Mouse (Mus musculus) liver, adult 2 months (tissue): Measurements from ENCODE around the gene Ldb2.

Experiments used
- CTCF ChIP-seq: fragments of 200-500 bp; IDR thresholded peaks from 2 replicates; pipeline ENCODE4 v1.5.1; 2011; ENCODE audit warnings: low read depth, low read length, control low read depth
- POLR2A ChIP-seq: fragments of 200-500 bp; IDR thresholded peaks from 2 replicates; pipeline ENCODE4 v1.6.1; 2011; ENCODE audit warnings: low read length, control low read depth; ENCODE audit not compliant: insufficient read depth; ENCODE audit errors: extremely low read depth

DNA sequence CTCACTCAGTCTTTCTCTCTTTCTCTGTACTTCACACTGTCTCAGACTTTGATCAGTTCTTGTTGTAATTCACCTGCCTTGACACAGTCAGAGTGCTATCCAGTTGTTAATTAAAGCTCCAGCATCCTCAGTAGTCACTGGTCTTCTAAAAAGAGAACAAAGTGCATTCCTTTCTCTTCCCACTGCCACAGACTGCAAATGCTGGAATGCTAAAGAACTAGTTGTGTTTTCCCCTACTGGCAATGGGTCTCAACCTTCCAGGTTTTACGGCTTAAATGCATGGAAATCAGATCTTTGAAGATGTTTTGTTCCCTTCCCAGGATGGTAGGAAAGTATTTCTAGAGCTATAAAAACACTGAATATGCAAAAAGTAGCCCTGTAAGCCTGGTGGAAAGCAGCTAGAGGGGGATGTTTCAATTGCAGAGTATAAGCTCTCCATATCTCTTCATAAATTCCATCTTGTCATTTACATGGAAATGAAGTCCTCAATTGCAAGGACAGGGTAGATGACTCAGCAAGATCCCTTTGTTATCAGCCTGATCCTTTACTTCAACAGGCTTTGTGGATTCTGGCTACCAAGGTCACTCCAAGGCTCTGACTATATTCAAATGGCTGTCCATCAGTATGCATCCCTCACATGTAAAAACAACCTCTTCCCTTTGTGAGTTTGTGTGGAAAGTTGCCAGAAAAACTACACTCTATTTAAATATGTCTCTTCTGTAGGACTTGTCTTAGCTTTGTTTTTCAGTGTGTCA lies 45.1 kb downstream of the Ldb2 start:
- no peak for TF ChIP-seq CTCF
- no peak for TF ChIP-seq POLR2A
